Mouse (Mus musculus) left cerebral cortex, adult 8-10 months (tissue): ENCODE measurements at regions not wholly inside any gene's neighbourhood (a gene's known extent, or its start where the extent isn't known, plus 50 kb on each side); places are given as distances from the start of the nearest gene placed in this dataset.

ENCODE experiments used
- DNase-seq, 2 experiments: peaks; one replicate each; pipeline ENCODE4 v3.0.0; 2022; ENCODE audit warnings: low spot score in 2 of 2

DNA sequence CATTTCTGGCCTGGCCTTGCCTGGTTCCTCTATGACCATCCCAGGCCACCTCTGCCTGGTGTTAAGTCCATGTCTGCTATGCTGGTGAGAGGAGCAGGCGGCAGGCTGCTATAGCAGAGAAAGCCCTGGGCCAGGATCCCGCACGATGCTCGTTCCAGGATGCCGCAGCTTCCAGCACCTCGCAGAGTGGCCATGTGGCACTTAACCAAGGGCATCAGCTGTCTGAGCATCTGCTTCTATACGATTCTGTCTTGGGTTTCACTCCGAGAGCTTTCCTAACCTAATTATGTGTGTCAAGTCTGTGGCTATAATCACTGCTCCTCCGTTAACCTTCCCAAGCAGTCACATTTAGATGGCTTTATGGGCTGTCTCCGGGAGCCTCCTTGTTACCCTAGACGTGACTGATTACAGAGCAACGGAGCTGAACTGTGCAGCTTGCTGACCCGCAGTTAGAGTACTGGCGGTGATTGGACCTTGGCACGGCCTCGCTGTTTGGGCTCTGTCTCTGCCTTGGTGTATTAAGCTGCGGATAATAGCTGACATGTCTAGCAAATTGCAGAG, 64.4 kb downstream of the Ackr3 start:
- DNase-seq: no peak

DNA sequence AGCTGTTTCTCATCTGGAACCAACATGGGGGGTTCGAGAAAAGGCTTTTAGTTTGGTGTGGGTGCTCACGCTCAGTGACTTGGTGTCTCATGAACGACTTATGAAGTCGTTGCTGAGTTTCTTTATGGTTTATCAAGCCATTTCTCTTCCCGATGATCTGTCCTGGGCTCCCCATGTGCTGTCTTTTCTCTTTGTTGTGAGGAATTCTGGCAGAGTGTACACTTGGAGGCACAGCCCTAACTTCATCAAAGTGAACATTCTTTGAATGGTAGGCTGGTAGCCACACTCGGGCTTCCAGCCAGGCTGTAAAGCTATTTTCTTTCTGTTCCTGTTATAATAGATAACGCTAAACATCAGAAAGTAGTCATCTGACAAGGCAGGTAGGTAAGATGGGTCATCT, 65.2 kb downstream of the Ackr3 start:
- no peak for DNase-seq

DNA sequence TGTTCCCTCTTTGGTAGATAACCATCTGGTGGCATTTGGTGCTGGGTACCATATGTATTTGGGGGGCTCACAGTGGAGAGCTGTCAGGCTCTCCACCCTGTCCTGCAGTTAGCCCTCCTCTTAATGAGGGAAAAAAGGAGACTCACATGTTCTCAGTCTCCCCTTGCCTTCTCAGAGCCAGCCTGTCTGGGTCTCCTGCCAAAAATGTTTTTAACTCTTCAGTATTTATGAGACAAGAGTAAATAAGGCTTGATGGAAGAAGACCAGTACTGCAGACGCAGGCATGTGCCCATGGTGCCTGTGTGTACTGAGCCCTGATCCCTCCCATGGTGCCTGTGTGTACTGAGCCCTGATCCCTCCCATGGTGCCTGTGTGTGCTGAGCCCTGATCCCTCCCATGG, 66.1 kb downstream of the Ackr3 start:
- DNase-seq: no peak

DNA sequence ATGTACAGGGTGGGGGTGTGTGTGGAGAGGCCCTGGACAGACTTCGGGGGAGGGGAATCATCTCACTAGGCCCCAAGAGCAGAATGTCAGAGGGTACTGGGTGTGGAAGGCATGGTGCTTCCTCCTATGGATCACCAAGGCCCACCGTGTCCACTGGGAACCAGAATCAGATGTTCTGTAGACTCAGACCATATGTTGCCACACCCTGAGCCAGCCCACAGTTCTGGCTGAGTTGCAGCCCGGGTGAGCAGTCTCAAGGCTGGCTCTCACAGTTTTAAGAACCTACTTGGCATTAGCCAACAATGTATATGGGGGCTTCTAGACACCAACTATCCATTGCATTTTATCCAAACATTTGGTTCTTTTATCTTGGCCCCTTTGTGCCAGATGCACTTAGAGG, 67.5 kb downstream of the Ackr3 start:
- peak in 1 of 2 experiments; percentile 54 for DNase-seq

DNA sequence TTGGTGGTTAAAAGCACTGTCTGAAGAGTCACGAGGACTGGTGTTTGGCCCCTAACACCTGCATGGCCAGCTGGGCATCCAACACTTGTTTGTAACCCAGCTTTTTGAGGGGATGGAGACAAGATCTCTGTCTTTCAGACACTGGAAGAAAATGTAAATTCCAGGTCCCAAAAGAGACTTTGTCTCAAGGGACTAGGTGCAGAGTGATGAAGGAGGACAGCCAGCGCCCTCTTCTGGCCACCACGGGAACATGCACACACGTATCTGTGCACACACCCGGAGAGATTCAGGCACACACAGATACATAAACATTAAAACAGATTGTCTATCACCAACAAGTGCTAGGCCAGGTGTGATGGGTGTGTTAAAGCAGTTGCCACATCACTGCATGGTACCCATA, 68.6 kb downstream of the Ackr3 start:
- DNase-seq: no peak

DNA sequence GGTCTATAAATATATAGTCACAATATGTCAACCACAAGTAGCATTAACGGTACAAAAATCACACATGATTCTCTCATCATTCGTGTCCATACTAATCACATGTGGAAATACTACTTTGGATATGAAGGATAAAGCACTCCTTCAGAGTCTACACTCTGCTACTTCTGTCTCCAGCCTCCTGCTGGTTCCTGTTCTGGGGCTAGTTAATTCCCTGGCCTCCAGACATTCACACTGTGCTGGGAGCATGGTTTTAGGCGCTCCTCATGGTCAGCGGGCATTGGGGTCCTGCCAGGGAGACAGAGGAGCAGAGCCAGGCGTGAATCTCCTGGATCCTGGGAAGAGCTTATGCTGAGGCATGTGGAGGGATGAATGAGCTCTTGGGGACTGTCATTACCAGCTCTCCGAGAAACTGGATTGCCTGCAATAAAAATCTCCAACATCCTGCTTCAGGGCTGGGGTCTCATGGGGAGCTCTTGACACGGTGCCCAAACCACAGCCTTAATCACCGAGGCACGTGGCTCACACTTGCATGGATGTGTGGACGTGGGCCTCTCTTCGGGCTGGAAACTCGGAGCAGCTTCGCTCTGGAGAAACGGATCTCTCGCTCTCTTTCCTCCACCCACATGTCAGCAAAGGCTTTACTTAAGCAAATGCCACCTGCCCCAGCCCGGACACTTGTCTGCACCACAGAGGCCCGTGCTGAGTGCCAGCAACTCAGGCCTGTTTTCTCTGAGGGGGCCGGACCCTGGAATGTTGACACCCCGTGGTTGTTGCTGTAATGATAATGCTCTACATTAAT, 69.2 kb downstream of the Ackr3 start:
- no peak for DNase-seq

DNA sequence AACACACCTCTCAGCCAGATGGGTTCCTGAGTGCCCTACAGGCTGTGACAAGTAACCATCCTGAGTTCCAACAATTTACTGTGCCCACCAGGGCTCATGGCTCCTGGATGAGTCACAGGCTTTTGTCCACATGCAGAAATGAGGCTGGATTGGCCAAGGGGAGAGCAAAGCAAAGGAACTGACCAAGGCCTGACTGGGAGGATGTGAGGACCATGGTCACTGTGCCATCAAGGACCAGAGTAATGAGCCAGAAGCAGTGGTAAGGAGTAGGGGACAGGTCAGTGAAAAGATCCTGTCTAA, 69.8 kb downstream of the Ackr3 start:
- DNase-seq: no peak

DNA sequence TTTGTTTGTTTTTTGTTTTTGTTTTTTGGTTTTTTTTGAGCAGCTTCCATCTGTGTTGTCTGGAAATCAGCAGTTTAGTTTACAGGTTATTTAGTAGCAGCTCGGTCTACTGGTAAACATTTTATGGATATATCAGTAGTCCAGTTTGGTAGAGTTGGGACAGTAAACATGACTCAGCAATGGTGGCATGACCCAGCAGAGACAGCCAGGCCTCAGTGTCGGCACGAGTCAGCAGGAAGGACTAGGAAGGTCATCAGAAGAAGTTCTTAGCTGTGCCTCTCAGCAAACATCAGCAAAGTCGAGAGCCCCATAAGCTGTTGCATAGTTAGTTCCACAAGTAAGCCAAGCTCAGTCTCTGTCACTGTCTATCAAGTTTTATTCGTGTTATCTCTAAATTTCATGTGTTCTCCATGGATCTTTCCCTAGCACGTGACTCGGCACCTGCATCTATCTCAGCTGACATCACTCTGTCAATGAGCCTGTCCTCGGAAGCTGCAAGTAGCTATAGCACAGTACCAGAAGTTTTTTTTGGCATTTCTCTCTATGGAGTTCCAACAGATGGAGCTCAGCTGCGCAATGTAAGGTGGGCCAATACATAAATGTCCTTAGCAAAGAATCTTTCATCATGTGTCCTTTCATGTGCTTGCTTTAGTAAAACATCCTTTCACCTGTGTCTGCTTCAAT, 71.3 kb downstream of the Ackr3 start:
- DNase-seq: no peak

DNA sequence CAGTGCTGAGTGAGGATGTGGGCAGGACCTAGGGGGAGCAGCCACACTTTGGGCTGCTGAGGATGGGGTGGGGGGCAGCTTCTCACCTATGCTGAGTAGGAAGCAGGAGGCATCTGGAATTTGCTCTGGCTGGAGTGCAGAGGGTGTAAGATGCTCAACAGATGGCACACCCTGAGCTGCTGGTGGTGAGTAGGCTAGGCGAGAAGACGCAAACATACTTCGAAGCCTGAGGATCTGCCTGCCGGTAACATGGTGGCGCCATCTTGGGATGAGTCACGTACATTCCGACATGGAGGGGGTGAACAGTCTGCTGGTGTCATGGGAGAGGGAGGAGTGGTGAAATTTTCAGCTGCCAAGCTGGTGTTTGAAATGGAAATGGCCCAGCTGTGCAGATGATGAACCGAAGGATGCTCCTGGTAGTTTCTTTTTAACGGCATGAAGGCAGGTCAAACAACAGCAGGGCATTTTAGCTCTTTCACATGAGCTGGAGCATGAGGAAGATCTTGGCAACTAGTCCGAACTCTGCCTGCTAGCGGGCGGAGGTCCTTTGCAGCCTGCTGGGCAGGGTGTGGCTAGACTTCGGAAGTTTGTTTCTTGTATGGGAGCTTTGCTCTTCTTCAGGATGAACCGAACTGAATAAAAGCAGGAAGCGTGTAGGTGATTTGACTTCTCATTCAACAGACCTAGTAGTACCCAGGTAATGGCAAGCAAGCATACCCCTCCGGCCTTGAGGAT, 72.2 kb downstream of the Ackr3 start:
- DNase-seq: peak in 1 of 2 experiments; percentile 91

DNA sequence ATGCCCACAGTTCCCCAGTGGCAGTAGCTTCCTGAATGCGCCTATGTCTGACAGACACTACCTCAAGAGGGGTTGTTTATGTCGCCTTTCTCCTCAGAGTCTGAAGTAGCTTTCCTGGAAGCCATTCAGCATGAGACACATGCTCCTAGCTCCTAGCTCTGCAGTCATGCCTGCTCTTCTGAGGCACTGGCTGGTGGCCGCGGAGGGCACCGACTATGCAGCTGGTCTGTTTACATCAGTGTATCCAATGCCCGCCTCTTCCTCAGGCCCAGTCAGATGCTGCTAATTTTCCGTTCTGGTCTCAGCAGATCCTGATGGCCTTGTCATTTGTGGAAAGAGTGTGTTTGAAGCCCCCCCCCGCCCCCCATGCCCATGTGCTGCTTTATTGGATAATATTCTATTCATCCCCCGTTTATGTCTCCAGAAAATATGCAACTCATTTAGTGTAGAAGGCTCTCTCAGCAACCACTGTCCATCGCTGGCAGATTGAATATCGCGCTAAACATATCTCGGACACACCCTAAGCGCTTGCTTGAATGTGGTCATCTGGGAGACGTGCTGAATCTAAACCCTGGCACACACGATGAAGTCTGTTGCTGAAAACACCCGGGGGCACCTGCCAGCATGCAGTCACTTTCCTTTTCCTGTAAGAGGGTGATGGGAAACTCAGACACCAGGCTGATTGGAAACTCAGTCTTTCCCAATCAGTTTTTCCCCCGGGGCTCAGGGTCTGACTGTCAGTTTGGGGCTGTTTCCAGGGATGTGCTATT, 73.9 kb downstream of the Ackr3 start:
- no peak for DNase-seq

DNA sequence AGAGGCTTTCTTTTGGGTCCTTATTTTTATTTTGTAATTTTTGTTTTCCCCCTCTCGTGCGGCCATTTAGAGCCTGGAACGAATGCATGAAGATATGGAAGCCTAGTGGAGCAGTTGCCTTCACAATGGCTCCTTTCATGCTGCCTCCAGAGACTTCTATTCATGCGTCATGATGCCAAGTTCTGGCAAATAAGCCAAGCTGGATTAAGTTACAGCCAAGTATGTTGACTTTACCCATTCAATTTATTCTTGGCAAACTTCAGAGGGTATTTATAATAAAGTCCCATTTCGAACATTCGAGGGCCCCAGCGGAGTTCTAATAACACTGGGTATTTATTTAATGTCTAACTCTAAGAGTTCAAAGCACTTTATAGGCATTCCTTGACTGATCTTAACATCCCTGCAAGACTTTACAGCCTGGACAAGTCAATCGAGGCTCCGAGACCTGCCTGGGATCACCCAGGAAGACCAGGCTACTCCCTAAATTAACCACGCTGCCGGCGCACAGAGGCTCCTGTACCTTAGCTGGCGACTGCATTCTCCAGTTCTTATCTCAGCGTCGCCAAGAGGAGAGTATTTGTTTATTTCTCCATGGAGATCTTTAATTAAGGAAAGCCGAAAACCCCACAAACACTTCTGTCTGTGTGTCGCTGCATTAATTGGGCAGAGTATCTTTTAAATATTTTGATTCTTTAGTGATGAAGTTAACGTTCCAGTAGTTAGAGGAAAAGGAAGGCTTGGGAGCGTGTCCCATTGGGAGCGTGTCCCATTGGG, 75.5 kb downstream of the Ackr3 start:
- no peak for DNase-seq

DNA sequence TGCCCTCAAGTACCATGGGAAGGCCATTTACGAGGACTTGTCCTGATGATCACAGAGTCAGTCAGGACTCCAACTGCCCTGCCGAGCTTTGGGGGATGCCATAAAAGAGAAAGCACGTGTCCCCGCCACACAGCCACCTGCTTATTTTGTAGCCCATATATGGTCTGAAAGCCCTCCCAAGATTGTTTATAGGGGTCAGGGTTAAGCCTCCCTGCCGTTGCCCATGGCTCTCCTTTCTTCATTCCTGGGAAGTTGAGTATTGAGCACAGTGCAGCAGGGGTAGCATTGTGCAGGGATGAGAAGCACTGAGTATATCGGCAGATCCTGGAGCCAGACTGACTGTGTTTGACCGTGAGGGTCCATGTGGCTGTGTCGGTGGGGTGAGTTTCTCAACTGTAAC, 76.4 kb downstream of the Ackr3 start:
- DNase-seq: no peak

DNA sequence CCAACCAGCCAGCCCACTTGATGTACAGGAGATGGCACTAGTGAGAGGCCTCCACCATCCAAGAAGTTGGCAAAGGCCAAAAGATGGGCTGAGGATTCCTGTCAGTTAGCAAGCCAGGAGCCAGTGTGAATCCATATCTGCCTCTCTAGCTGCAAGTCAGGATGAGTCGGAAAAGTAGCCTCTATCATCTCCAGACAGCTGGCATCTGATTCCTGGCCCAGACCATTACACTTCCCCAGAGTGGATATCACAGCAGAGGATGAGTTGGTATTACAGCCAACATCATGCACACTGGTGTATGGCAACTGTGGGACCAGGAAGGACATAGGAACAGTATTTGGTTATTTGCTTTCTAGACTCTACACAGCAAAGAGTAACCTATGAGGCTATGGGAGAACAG, 77.5 kb downstream of the Ackr3 start:
- DNase-seq: no peak

DNA sequence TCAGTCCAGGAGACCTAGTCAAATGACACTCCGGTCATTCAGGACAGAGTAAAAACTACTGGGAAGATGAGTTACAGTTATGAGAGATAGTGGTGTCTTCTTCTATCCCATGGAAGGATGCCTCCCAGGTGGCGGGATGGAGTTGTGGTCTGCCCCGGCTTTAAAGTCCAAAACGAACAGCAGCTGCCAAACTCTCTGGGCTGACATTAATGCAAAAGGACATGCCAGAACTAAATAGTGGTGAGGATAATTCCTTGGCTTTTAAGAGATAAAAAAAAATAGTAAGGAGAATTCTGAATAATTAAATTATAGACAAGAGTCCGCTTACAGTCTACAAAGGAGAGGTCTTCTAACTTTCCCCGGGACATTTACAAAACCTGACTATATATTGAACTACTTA, 78.2 kb downstream of the Ackr3 start:
- DNase-seq: no peak

DNA sequence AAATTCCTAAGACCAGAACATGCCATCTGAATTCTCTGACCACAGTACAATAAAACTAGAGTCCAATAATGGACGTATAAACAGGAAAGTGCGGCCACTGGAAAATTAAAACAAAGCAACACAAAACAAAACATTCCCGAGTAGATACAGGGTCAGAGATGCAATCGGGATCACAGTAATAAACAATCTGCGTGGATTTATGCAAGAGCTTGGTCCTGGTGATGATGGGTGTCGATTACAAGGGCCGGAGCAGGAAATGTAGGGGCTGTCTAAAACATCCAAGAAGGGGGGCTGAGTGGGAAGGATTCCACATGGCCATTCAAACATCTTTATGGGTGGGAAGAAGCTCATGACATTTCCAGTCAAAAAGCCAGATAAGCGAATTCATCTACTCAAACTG, 78.6 kb downstream of the Ackr3 start:
- no peak for DNase-seq

DNA sequence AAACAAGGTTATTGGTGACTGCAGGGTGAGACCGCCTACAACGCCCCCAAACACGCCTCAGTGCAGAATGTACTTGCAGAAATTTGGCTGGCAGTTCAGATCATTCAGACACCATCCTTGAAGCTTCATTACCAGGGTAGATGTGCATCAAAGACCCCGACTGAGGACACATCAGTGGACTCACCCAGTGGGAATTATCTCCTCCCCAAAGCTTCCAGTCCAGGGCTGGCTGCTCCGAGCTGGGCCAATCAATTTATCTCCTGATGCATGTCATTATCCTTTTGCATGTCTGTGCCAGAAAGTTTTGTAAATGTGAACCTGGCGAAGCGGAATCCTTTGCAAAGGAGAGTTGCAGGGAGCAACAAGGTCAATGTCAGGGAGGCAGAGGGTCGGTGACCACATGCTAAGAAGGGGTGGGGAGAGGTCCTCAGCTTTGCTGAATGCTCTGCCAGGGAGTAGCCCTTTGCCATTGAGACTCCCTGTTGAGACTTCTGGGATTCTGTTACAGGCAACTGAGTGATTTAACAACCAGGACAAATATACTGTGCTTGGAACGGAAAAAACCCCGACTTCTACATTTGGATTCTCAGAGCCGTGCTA, 79.5 kb downstream of the Ackr3 start:
- DNase-seq: no peak

DNA sequence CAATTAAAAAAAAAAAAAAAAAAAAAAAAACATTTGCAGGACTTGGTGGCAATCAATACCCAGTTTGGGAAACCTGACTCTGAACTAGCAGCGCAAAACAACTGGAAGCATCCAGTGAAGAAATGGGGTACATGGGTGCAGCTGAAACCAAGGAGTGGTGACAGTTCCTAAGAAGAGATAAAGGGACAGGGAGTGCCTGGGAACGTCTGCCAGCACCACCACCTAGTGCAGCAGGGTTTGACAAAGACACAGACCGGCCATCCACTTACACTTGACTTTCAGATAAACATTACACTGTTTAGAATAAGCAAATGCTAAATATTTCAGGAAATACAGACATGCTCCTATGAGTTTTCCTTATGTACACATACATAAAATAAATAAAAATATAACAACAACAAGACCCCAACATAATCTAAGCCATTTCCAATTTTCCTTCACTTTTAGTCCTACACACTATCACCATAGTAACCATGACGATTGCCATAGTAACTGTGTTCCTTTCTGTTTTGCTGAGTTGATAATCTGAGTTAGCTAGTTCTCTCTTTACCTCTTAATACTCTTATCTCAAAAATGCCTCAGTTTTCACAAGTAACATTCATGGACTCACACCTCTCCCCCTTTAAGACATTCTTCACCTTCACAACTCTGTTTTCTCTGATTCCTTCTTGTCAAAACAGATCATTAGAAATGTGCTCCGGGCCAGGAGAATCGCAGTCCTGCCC, 80.3 kb downstream of the Ackr3 start:
- DNase-seq: no peak

DNA sequence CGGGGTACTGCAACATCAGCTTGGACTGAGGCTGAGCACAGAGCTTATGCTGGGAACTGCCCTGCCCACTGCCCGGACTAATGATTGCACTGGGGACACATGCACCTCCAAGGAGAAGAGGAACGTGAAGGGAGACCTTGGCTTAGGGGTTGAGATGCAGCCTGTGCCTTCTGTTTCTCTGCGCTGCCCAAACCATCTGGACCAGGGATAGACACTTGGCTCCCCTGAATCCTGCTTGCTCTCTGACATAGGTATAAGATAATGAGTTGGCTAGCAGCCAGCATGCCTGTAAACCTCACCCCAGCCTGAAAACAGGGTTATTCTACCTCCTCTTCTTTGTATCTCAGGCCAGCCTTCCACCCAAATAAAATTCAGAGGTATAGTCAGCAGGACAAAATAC, 81.5 kb downstream of the Ackr3 start:
- DNase-seq: no peak

DNA sequence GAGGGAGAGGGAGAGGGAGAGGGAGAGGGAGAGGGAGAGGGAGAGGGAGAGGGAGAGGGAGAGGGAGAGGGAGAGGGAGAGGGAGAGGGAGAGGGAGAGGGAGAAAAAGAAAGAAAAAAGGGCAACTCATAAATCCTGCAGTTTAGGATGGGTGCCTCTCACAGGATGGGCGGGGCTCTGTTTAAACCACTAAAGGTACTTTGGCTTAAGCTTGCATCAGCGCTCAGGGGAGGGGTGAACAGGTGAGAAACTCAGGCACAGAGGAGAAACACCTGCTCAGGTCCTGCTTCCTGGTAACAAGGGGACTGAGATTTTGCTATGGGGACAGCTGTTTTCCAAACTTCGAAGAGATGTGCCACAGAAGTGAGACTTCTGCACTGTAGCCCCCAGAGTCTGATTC, 83.5 kb downstream of the Ackr3 start:
- no peak for DNase-seq
